Mouse (Mus musculus) liver, embryonic 11.5 days (tissue): ENCODE measurements at regions not wholly inside any gene's neighbourhood (a gene's known extent, or its start where the extent isn't known, plus 50 kb on each side); places are given as distances from the start of the nearest gene placed in this dataset.

Experiments
- ATAC-seq: fragments of 200-750 bp; cut with Nextera tagmentation; replicated peaks from 2 replicates; pipeline ENCODE4 v1.8.0; 2017; ENCODE audit warnings: moderate number of reproducible peaks, mild to moderate bottlenecking, moderate TSS enrichment, moderate library complexity; ENCODE audit not compliant: low FRiP score
- DNase-seq: peaks from one replicate; pipeline ENCODE4 v3.0.0-alpha.2; 2017; ENCODE audit warnings: low spot score
- H3K27ac ChIP-seq: fragments of 300-500 bp; sonication (generic); 2 replicates; pipeline ENCODE4 v1.5.1; 2014; ENCODE audit warnings: mild to moderate bottlenecking, low read depth, low read length, control low read depth
- H3K27me3 ChIP-seq: fragments of 300-500 bp; sonication (generic); replicated peaks from 2 replicates; pipeline ENCODE4 v1.6.1; 2014; ENCODE audit warnings: low read length, mixed read lengths; ENCODE audit not compliant: control insufficient read depth, insufficient read depth
- H3K36me3 ChIP-seq: fragments of 300-500 bp; sonication (generic); 2 replicates; pipeline ENCODE4 v1.6.1; 2014; ENCODE audit warnings: mild to moderate bottlenecking, low read length, moderate library complexity, mixed read lengths; ENCODE audit not compliant: control insufficient read depth, insufficient read depth
- H3K4me1 ChIP-seq: fragments of 300-500 bp; sonication (generic); replicated peaks from 2 replicates; pipeline ENCODE4 v1.6.1; 2014; ENCODE audit warnings: low read length, mixed read lengths; ENCODE audit not compliant: control insufficient read depth, insufficient read depth
- H3K4me2 ChIP-seq: fragments of 300-500 bp; sonication (generic); 2 replicates; pipeline ENCODE4 v1.6.1; 2014; ENCODE audit warnings: mild to moderate bottlenecking, control low read depth, moderate library complexity
- H3K4me3 ChIP-seq: fragments of 300-500 bp; sonication (generic); 2 replicates; pipeline ENCODE4 v1.5.1; 2014; ENCODE audit warnings: low read depth, low read length, control low read depth
- H3K9ac ChIP-seq: fragments of 300-500 bp; sonication (generic); 2 replicates; pipeline ENCODE4 v1.6.1; 2014; ENCODE audit warnings: low read depth, low read length, control low read depth
- H3K9me3 ChIP-seq: fragments of 300-500 bp; sonication (generic); 2 replicates; pipeline ENCODE4 v1.6.1; 2016; ENCODE audit warnings: low read length, inconsistent platforms, mixed read lengths; ENCODE audit not compliant: control insufficient read depth
- WGBS: fragments of 180-500 bp; shearing (Covaris S2); extraction: QIAGEN DNeasy Blood & Tissue Kit; methylation state at CpG from one replicate; pipeline ENCODE4 v1.1.7; 2014; 5-methylcytosine and 5-hydroxymethylcytosine counted together

DNA sequence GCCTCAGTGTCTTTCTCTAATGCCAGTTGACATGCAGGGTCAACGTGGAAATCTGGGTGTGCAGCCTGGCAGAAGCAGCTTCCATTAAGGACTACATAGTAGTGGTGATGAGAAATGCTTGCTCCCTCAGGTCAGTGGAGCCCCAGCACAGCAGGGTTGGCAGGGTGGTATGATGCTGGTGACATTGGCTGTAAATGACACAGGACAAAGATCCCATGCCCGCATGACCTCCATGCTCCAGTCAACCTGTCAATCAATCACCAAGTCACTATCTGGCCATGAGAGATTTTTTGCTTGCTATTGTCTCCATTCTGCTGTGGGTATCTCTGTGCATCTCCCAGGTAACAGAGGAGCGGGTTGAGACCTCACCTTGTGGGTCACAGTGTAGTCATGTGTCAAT, 146.2 kb upstream of the A530016L24Rik start:
- ATAC-seq (no peak), DNase-seq (no peak)
- Histone ChIP-seq H3K9ac (no peak overlapping the region), H3K27ac (no peak overlapping the region), H3K4me3 (no peak overlapping the region), H3K27me3 (no peaks in the 10 kb centered on the region), H3K4me1 (0 out of 2 replicates have a peak, but pooled peaks cover 4% of the 10 kb centered on the region), H3K9me3 (no peaks in the 10 kb centered on the region), H3K4me2 (no peak overlapping the region), H3K36me3 (no peaks in the 10 kb centered on the region)
- WGBS: 82% methylated on average over 3 of the region's 3 CpGs

DNA sequence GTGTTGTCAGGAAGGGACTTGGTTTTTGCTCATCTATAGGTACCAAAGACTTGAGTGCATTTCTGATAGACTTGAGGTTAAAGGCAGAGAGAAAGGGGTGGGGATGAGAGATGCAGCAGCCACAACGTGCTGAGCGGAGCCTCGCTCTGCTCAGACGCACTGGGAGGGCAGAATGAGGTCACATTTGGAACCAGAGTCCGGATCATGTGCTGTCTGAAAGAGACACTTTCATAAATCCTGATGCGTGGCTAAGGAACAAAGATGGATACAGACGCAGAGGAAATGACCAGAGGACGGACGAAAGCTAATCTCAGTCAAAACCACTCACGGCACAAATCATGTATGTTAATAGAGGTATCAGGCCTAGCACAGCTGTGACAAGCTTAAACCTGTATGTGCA, 145.0 kb upstream of the A530016L24Rik start:
- Histone ChIP-seq H3K9me3 (no peaks in the 10 kb centered on the region), H3K4me1 (0 out of 2 replicates have a peak, but pooled peaks cover 4% of the 10 kb centered on the region), H3K4me2 (no peak overlapping the region), H3K36me3 (no peaks in the 10 kb centered on the region), H3K9ac (no peak overlapping the region), H3K27me3 (no peaks in the 10 kb centered on the region), H3K27ac (no peak overlapping the region), H3K4me3 (no peak overlapping the region)
- 74% methylated on average over 10 of the region's 10 CpGs for WGBS
- no peak for DNase-seq
- ATAC-seq: no peak

GRCm38 (mm10) chr12:112345797-112346196, 143.5 kb upstream of the A530016L24Rik start:
- Histone ChIP-seq H3K4me1 (no peaks in the 10 kb centered on the region), H3K4me3 (no peak overlapping the region), H3K27me3 (no peaks in the 10 kb centered on the region), H3K9me3 (no peaks in the 10 kb centered on the region), H3K9ac (no peak overlapping the region), H3K4me2 (no peak overlapping the region), H3K27ac (no peak overlapping the region), H3K36me3 (no peaks in the 10 kb centered on the region)
- ATAC-seq (no peak), DNase-seq (no peak)
- WGBS: 74% methylated on average over 5 of the region's 5 CpGs

DNA sequence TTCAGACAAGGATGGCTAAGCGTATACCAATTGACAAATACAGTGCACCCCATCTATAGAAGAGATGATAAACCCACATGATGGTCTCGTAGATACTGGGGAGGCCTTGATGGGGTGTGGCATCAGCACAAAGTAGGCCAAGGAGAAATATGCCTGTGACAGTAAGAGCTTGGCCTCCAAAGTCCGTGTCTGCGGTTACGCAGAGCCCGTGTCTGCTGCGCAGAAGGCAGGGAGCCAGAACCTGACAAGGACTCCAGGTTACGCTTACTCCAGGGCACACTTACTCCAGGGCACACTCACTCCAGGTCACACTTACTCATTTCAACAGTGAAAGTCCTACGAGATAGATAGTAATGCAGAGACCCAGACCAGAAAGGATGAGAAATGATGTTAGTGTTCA, 141.1 kb upstream of the A530016L24Rik start:
- H3K27ac ChIP-seq: no peak overlapping the region
- DNase-seq: no peak
- no peaks in the 10 kb centered on the region for H3K27me3 ChIP-seq
- no peak overlapping the region for H3K4me2 ChIP-seq
- no peak overlapping the region for H3K9ac ChIP-seq
- H3K4me1 ChIP-seq: no peaks in the 10 kb centered on the region
- H3K36me3 ChIP-seq: no peaks in the 10 kb centered on the region
- H3K9me3 ChIP-seq: no peaks in the 10 kb centered on the region
- no peak overlapping the region for H3K4me3 ChIP-seq
- 91% methylated on average over 9 of the region's 9 CpGs for WGBS
- ATAC-seq: no peak

DNA sequence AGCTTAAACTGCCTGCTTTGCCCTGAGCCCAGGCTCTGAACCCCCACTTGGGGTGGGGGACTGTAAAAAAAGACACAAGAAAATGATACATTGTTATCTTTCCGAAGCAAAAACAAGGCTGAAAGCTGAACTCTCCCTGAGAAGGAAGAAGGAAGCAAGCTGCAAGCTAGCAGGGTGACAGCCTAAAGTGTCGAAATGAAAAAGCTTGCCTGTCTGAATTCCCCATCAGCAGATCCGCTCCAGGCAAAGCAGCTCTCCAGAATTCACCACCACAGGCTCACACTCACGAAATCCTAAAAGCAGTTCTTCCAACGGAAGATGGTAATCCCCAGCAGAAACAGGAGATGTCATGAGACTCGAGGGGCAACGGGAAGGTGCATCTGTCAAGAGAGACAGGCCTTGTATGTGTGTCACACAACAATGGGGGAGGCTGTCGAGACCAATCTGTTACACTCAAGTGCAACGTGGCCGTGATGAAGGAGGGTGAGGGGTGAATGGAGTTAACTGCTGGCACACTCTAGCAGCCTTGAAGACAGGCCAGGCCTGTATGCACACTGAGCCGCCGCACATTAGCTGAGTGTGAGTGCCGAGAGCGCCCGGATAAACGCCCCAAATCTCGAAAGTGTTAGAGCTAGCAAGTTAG, 139.5 kb upstream of the A530016L24Rik start:
- Histone ChIP-seq H3K27ac (no peak overlapping the region), H3K9ac (no peak overlapping the region), H3K4me2 (no peak overlapping the region), H3K27me3 (no peaks in the 10 kb centered on the region), H3K9me3 (no peaks in the 10 kb centered on the region), H3K4me1 (no peaks in the 10 kb centered on the region), H3K4me3 (no peak overlapping the region), H3K36me3 (no peaks in the 10 kb centered on the region)
- DNase-seq: no peak
- 60% methylated on average over 17 of the region's 17 CpGs for WGBS
- ATAC-seq: no peak

- WGBS: 24% methylated on average over 9 of the region's 9 CpGs
- Histone ChIP-seq H3K27ac (no peak overlapping the region), H3K4me2 (no peak overlapping the region), H3K4me3 (no peak overlapping the region), H3K4me1 (no peaks in the 10 kb centered on the region), H3K9ac (no peak overlapping the region), H3K27me3 (no peaks in the 10 kb centered on the region), H3K9me3 (no peaks in the 10 kb centered on the region), H3K36me3 (no peaks in the 10 kb centered on the region)
- ATAC-seq (no peak), DNase-seq (no peak)
Measured at GRCm38 (mm10) chr12:112350733-112351132, 138.5 kb upstream of the A530016L24Rik start.

DNA sequence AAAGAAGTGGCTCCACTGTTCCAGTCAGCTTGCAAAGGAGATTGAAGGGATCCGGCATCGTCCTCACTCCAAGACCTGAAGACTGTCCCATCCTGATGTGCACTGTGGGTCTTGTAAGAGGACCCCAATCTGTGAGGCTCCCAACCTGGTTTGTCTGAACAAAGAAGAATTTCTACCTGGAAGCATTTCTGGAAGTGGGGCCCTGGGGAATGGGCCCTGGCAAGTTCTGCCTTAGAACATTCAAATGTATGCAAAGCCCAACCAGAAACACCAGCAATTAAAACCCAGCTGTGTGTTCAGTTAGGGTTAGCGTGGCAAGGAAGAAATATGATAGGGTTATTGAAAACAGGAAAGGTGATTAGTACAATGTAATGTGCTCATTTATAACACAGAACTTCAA, 125.9 kb upstream of the A530016L24Rik start:
- ATAC-seq (no peak), DNase-seq (no peak)
- Histone ChIP-seq H3K4me3 (no peak overlapping the region), H3K27me3 (no peaks in the 10 kb centered on the region), H3K36me3 (no peaks in the 10 kb centered on the region), H3K4me1 (no peaks in the 10 kb centered on the region), H3K4me2 (no peak overlapping the region), H3K9me3 (no peaks in the 10 kb centered on the region), H3K27ac (no peak overlapping the region), H3K9ac (no peak overlapping the region)
- 83% methylated on average over 3 of the region's 3 CpGs for WGBS

DNA sequence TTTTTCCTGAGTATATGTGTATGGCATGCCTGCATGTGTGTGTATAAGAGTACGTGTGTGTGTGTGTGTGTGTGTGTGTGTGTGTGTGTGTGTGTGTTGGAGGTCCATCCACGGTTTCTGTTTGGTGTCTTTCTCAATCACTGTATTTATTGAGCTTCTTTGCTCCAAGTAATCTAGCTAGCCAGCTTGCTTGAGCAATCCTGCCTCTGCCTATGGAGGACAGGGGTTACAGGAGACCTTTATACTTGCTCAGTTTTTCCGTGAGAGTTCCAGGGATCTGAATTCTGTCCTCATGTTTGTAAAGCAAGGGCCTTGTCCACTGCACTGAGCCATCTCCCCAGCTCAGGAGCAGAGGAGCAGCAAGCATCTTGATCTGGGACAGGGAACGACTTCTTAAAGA, 122.0 kb upstream of the A530016L24Rik start:
- Histone ChIP-seq H3K4me1 (no peaks in the 10 kb centered on the region), H3K36me3 (no peaks in the 10 kb centered on the region), H3K4me3 (no peak overlapping the region), H3K27ac (no peak overlapping the region), H3K9me3 (no peaks in the 10 kb centered on the region), H3K4me2 (no peak overlapping the region), H3K27me3 (no peaks in the 10 kb centered on the region), H3K9ac (no peak overlapping the region)
- 66% methylated on average over 4 of the region's 4 CpGs for WGBS
- DNase-seq (no peak), ATAC-seq (no peak)

DNA sequence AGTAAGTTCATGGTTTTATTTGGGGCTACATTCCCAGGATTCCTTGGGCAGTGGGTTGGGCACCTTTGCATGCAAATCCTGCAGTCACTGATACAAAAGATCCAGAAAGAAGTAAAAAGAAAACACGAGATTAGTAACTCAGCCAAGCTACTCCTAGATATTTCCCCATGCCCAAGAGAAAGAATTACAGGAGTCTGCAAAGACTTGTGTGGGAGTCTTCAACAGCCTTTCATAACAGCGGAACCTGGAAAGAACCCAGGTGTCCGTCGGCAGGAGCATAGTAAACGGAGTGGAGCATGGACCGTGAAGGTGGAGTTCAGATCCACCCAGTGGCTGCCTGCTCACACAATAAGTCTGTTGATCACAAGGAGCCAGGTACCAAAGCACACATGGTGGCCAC, 121.1 kb upstream of the A530016L24Rik start:
- no peak overlapping the region for H3K4me2 ChIP-seq
- no peak overlapping the region for H3K27ac ChIP-seq
- H3K4me3 ChIP-seq: no peak overlapping the region
- WGBS: 78% methylated on average over 6 of the region's 6 CpGs
- H3K27me3 ChIP-seq: no peaks in the 10 kb centered on the region
- DNase-seq: no peak
- H3K9ac ChIP-seq: no peak overlapping the region
- no peak for ATAC-seq
- no peaks in the 10 kb centered on the region for H3K9me3 ChIP-seq
- H3K36me3 ChIP-seq: no peaks in the 10 kb centered on the region
- no peaks in the 10 kb centered on the region for H3K4me1 ChIP-seq
